Mouse (Mus musculus) embryo, embryonic 9.5 days (tissue): ENCODE data around the gene Tmem255a.

Experiments
- DNase-seq: peaks from one replicate; pipeline ENCODE4 v3.0.0-alpha.2; 2017; ENCODE audit errors: extremely low spot score

The Tmem255a gene

DNA sequence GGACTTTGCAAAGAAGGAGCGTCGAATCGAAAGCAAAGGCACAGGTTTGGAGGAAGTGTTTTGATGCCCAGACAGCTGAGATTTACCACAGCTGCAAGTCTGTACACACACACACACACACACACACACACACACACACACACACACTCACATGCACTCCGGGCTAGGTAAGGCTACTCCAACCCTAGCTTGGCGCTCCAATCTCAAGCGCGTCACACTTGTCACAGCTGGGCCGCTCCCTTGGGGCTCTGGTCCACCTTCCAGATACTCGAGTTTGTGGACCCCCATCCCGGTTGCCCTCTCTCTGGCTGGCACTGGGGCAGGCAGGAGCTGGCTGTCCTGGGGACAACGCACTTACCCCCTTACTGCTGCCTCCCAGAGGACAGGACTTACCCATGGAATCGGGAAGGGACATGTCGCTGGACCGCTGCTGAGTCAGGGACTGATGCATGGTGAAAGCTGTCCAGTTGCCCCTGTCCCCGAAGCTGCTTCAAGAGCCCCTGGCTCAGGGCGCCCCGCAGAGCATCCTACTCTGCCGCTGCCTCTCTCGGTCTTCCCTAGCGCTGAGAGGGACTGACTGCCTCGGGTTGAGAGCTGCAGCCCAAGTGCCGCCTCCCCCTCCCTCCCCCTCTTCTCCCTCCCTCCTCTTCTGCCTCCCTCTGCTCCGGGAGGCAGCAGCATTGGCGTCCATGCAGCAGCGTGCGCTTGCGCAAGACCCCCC is at the start of gene Tmem255a:
TSS of gene Tmem255a (minus strand) at position 589 of the 721 bp plus-strand sequence.
- DNase-seq: peak; percentile 44

DNA sequence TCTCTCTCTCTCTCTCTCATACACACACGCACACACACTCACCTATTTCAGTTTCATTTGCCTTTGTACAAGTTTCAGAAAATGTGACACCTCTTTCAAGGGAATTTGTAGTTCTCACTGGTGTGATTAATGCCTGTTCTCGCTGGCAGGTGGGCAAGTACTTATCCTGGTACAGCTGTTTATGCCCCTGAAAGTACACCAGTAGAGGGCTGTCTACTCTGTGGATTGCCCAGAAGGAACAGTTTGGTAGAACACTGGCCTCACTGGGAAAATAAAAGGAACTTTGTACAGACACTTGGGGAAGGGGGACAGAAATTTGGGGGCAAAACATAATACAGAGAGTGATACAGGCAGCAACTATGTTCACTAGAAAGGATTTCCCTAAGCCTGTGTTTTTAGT is 7.4 kb upstream of the Tmem255a start:
- no peak for DNase-seq

DNA sequence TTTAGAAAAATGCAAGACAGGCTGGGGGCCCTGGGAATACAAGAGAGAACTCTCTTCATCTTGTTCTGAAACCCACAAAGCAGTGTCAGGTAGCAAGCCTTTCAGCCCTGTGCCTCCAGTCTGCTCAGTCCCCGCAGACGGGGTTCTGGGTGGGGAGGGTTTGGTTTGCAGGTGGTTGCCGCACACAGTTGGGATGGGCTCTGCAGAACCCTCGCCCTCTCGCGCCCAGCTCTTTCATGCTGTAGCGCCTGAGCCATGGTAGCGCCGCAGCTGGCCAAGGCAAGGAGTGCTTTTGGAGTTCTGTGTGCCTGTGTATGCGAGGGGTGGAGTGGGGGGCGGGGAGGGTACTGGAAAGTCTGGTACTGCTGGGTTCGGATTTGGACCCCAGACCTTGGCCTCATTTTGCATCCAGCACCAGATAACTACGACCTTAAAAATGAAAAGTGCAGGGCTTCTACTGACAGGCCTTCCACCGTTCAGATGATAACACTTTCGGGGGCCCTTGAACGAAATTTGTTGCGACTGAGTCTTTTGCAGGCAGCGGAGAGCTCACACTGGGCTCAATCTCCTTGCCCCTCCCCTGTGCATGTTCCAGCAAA is 1.8 kb downstream of the Tmem255a start:
- DNase-seq: peak; percentile 39

DNA sequence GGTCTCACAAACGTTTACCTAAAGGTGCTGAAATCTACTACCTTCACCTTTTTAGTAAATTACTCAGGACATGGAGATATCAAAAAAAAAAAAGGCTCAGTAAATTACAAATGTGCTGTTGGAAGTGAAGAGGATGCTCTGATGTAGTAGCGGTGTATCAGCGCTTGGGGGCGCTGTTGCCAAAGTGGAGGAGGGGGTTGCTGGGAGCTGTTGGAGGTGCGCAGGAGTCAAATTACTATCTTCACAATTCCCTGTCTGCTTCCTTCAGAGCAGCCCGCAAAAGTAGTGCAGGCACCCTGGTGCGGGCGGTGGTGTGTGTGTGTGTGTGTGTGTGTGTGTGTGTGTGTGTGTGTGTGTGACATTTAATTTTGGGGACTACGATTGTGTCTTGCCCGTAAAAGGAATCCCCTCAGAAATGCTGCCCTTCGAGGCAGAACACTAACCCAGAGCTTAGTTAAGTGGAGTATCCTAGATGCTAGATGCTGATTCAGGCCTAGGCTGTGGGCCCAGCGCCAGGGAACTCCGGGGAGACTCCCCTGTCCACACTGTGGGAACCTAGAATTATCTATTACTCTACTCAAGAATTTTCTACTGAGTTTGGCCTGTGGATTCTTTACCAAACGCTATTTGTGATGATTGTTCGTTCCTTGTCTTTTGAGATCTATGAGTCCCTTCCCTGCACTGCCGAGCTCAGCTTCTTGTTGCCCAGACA is 2.4 kb downstream of the Tmem255a start:
- DNase-seq: peak; percentile 67

DNA sequence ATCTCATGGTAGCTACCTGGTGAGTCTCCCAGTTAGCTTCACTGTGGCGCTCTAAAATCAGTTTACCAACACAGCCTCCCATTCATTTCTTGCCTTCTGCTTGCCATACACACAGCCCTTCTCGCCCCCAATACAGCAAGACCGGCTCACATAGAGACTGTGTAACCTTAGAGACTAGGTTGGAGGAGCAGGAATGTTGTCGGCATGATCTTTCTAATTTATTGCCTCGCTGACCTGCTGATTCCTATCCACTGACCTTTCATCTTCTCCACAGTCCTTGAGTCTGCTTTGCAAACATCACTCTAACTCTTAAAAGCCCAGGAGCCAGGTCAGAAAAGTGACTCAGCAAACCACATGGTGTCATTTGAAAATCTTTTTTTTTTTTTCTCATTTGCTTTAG is 4.6 kb downstream of the Tmem255a start:
- no peak for DNase-seq

DNA sequence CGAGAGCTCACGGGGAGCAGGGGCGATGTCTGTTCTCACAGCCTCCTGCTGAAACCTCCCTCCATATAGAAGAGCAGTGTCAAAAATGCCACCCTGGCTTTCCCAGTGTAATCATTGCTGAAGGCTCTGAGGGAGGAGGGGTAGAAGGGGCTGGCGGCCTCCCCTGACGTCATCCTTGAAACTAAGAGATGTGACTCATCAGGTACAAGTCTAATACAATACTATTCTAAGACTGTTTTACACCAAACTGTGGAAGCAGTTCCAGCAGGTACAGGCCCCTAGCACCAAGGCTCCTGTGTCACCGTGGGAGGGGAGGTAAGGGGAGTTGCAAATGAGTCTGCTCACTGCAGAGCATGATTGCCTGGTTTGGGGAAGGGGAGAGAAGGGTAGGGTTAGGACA is 5.1 kb downstream of the Tmem255a start:
- no peak for DNase-seq

DNA sequence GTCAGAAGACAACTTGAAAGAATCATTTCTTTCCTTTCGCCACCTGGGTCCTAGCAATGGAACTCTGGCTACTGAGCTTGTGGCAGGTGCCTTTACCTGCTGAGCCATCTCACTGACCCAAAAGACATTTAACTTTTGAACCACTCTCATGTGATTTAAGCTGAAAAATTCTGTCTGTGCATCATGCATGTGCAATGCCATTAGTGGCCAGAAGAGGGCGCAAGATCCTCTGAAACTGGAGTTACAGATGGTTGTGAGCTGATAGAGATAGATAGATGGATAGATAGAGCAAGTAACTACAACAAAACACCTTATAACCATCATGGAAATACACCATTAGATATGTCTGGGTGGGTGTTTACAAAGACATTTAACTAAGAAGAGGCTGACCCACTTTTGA is 14.5 kb downstream of the Tmem255a start:
- DNase-seq: no peak

DNA sequence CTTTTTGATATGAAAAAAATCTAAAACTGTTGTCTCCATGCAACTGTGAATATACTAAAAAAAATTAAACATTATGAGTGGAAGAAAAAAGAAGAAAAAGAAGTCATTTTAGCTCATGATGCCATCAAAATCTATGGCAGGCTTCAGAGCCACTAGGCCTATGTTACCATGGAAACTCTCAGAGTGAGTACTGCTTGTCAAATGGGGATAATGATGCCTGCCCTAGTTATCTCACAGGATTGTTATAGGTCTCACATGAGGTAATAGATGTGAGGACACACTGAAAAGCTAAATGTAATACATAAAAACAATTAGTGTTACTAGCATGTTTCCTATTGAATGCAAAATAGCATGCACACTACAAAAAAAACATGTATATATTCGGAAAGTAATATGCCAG is 22.4 kb downstream of the Tmem255a start:
- DNase-seq: no peak

DNA sequence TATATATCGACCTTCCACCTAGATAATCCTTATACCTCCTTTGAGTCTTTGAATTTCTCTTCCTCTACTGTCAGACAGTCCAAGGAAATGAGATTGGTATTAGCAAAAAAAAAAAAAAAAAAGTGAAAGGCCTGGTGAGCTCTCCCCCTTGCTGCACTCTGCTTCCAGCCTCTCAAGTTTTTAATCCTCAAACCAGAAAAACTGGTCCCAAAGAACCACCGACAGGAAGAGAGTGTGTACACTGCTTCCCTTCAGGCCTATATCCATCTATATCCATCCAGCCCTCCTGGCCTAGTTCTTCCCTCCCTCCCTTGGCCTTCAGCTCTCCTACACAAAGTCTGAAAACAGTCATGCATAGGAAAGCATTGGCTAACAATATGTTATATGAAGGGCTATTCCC is 29.5 kb downstream of the Tmem255a start:
- DNase-seq: no peak

DNA sequence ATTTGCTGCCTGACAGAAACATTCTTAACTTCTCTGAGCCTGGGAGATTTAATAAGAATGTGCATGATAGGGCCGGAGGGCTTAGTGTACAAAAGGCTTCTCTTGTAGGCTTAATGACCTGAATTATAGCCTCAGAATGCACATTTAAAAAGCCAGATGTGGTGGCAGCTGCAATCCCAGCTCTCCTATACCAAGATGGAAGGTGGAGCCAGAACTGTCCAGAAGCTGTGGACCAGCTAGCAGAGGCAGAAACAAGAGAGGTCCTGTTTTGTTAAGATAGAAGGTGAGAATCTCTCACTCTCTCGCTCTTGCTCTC is 34.6 kb downstream of the Tmem255a start:
- no peak for DNase-seq

DNA sequence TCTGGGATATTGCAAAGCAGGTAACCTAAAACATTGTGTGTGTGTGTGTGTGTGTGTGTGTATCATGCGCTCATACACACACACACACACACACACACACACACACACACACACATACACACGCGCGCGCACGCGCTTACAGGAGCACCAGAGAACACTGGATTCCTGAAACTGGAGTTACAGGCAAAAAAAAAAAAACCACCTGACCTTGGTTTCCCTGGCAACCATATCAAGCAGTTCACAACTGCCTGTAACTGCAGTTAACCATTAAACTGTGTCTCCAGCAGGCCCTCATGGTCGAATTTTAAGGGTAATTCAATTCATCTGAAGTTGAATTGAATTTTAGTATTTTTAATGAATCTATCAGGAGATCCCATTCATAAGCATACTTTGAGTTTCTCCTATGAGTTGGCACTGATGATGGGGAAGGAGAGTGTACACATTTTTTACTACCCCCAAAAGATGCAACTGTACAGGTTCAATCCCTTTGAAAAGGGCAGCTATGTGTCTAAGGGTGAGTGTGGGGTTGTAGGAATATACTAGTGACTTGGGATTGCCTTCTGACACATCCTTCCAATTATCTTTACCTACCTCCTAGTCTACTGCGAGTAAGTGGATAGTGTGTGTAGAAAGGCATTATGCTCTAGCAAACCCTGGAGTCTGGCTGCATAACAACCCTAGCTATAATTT is 35.1 kb downstream of the Tmem255a start:
- DNase-seq: no peak

DNA sequence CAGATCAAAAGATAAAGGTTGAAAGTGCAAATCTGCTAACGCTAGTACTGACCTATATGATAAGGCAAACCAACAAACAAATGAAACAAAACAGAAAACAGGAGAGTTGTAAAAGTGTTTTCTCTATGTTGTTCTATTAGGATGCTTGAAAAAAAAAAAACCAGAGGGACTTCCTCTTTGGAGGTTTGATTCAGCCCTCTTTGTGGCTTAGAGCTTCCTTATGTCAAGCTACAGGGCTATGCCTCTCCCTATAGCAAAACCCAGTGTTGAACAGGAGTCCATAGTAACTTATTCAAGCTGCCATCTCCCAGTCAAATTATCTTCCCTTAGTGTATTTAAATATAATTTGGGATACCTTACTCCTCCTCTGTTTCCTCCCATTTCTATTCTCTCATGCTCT is 44.8 kb downstream of the Tmem255a start:
- DNase-seq: no peak

DNA sequence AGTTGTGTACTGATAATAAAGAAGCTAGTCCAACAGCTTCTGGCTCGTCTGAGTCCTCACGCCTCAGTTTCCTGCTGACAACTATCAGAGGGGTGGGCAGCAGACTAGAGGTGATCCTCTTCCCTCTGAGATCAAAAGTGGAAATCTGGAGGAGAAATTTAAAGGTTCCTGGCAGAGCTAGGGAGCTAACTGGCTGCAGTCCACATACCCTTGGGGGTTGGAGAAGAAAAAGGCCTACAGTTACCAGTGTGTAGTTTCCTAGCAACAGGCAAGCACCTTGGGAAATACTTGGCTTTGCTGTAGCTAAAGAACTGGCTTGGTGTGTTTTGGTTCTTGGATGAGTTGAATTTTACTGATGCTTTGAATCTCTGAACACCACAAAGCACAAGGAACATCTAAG is 50.4 kb downstream of the Tmem255a start:
- DNase-seq: no peak

DNA sequence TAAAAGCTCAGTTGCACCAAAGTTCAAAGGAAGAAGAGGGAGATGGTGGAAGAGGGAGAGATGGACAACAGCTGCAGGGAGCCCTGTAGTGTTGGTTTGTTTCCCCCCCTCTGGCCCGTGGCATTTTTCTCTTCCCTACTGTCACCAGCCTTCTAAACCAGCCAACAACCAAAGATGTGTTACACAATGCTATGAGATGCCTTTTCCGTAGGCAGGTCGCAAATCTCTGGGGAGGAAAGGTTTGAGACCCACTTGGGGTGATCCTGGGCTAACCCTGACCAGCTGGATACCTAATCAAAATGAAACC is 61.8 kb downstream of the Tmem255a start:
- DNase-seq: no peak

DNA sequence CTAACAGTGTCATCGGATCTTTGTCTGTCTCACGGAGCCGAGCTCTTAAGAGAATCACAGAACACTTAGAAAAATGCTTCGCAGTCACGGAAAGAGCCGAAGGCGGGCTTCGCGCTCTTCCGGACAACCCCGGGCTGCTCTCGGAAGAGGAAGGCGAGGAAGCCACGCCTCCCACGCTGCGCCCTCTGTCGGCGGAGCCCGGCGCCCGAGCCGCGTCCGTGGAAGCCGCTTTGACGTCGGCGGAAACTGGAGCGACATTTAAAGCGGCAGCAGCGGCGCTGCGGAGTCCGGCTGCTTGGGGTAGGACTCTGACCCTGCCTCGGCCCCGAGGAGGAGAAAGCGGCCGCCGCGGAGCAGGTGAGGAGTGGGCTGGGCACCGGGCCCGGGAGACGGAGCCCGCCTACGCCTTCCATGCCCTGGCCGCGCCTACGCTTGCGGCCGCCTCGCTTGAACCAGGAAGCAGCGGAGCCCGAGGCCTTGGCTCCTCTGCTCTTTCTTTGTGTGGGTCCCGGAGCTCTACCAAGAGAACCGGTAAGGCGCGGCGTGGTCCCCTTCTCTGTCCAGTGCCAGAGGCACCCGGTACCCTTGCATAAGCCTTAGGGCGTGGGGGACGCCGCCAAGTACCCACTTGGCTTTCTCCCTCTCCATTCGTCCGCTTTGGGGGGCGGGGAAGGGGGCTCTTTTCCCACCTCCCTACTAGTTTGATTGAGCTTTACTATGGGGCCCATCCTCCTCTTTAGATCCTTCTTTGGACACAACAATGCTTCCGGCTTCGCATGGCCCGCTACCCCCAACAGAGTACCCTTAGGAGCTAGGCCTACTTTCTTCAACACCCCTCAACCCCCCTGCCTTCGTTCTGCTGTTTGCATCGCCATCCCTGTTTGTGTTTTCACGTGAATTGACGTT is 62.4 kb downstream of the Tmem255a start, which contains the start of gene Zbtb33:
TSS of gene Zbtb33 (plus strand) at position 242 of the 906 bp plus-strand sequence.
- DNase-seq: peak; percentile 86

DNA sequence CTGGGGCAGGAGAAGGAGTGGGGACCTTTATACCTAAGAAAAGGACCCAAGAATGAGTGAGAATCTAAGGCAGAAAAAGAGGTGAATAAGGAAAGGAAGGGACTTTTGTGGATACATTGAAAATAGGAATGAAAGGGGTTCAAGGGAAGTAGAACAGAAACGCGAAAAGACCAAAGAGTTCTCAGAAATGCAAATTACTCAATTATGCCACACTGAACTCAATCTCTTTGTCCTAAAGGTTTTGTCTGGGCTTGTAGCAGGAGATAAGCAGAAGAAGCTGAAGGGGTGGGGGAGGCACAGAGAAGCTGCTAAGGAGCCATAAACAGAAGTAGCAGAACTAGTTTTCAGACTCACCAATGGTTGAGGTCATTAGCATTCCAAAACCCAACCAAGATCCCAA is 66.7 kb downstream of the Tmem255a start:
- DNase-seq: no peak

DNA sequence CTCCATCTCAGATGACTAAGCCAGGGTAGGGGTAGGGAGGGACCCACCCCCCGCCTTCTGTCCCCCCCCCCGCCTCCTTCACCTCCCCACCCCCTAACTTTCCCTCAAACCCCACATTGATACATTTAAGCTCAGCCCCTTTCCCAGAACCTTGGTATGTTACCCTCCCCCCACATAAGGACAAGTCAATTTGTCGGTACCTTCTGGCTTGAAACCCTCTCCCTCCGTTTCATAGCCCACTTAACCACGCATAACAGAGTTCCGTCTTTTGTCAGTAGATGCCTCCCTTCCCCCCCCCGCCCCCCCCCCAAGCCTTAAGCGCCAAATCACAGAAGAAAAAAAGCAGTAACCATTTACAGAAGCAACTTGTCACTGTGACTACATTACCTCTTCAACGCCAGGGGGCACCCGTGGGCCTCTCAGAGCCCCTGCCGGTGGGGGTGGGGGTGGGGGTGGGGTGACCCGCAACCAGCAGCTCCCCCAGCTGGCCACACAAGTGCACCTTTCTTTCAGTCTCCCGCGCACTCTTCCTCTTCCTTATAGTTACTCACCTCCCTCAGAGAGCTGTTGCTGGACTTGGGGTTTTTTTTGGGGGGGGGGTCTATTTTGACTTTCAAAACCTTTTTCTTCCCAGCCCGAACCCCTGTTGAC is 70.5 kb downstream of the Tmem255a start:
- DNase-seq: peak; percentile 51

DNA sequence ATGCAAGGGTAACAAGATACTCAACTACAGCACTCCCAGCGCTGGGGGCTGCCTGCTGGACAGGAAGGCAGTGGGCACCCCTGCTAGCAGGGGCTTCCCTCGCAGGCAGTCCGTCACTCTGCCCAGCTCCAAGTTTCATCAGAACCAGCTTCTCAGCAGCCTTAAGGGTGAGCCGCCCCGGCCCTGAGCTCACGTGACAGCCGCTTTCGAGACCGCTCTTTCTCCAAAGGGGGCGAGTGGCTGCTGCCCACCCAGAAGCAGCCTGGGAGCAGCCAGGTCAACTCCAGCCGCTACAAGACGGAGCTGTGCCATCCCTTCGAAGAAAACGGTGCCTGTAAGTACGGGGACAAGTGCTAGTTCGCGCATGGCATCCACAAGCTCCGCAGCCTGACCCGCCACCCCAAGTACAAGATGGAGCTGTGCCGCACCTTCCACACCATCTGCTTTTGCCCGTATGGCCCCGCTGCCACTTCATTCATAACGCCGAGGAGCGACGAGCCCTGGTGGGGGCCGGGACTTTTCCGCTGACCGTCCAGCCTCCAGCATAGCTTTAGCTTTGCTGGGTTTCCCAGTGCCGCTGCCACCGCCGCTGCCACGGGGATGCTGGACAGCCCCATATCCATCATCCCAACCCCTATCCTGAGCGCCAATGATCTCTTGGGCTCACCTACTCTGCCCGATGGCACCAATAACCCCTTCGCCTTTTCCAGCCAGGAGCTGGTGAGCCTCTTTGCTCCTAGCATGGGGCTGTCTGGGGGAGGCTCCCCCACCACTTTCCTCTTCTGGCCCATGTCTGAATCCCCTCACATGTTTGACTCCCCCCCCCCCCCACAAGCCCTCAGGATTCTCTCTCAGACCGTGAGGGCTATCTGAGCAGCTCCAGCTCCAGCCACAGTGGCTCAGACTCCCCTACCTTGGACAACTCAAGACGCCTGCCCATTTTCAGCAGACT is 71.3 kb downstream of the Tmem255a start:
- DNase-seq: peak; percentile 22

DNA sequence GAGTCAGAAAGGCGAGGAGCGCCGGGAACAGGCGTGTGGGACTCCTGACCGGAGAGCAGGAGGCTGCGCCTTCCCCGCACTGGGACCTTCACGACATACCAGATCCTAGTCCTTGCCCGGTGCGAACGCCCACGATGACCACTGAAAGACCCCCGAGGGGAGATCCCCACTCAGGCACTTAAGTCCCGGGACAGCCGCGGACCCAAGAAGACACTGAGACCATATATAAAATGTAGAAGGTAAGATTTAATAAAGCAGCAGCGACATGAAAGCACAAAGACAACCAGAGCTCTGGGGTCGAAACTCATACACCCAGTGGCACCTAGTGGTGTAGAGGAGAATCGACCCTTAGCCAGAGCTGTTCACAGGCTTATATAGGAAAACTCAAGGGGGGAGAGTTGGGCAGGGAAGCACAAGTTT is 72.3 kb downstream of the Tmem255a start:
- peak; percentile 57 for DNase-seq

DNA sequence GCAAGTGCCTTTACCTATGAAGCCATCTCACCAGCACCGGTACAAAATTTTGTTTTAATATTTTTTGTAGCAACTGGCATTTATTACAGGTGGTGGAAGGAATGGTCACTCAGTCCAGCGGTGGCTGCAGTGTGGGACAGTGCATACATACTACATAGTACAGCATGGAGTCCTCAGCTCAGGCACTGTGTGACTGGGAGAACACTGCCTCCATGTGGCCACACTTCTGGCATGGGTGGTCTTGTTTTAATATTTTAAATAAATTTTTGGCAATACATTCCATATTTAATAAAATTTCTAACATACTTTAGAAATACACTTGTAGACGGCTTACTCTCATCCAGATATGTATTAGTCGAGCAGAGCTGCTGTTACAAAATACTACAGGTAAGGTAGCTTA is 85.6 kb downstream of the Tmem255a start:
- DNase-seq: no peak
